Mouse (Mus musculus): Measurements from ENCODE around the gene Sorl1. TPM values are rescaled to one million over a fixed set of nuclear protein-coding genes. Genes with fewer than 3 reads are reported as not detected.

The Sorl1 gene
- total and polyA plus RNA-seq, 3 experiments, result 2.5 to 12.3 (median 6.3) TPM

DNA sequence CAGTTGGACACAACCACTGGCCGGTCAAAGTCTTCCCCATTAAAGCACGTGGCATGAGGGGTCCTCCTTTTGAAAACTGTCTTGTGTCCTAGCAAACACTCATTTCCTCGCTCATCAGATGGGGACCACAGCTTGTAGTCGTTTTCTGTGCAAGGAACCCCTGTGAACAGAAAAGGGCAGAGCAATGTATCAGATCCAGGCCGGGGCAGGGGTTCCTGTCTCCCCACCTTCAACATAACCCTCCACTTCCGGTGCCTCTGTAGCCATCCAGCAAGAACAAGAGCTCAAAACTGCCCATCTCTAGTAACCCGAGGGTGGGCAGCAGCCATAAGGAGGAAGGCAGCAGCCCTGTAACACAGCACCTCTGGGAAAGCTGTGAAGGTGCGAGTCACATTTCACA, 80.2 kb downstream of the Sorl1 start:
- dilution Hi-C loops (cut with MboI; ENCODE audit: extremely low pct_ligation_motif_present, extremely low pct_unique_long_range_greater_than_20kb, low sequenced_read_pairs) (no loop called here), in situ Hi-C loops (cut with MboI; ENCODE audit: low pct_ligation_motif_present, low pct_unique_long_range_greater_than_20kb, low sequenced_read_pairs) (no loop called here)
- Histone ChIP-seq H3K4me1 (ENCODE audit: control insufficient read depth in 1 of 2, insufficient read depth in 2 of 2) (peaks cover 0 to 9% of the 10 kb centered on the region in 2 experiments; a peak in 1 of 4 replicates), H3K9me3 (replicated peaks; ENCODE audit: low read length) (no peaks in the 10 kb centered on the region), H3K27ac (ENCODE audit: insufficient read depth, low read depth) (no peak overlapping the region), H3K9ac (ENCODE audit: insufficient read depth, low read depth) (no peak overlapping the region), H3K79me2 (replicated peaks; ENCODE audit: control insufficient read depth, extremely low read depth, insufficient read depth, poor library complexity, severe bottlenecking) (no peaks in the 10 kb centered on the region), H3K4me3 (replicated peaks in 1 of 3; ENCODE audit: low read depth in 2 of 3, low read length in 2 of 3, poor library complexity in 1 of 3) (no peak overlapping the region), H3K4me2 (ENCODE audit: insufficient read depth, low read depth, poor library complexity, severe bottlenecking) (no peak overlapping the region), H3K36me3 (replicated peaks in 1 of 2; ENCODE audit: control insufficient read depth in 1 of 2, insufficient read depth in 1 of 2, low read length in 1 of 2) (peaks cover 0 to 56% of the 10 kb centered on the region in 2 experiments), H3K27me3 (replicated peaks) (no peaks in the 10 kb centered on the region)
- no peak for DNase-seq (ENCODE audit: extremely low read depth)
- TF ChIP-seq JUND (conservative IDR thresholded peaks at IDR 0.05; ENCODE audit: low read depth, low read length) (no peak), BHLHE40 (IDR thresholded peaks at IDR 0.05; ENCODE audit: low read depth, low read length) (no peak), MYC (IDR thresholded peaks at IDR 0.05; ENCODE audit: low read depth, low read length) (no peak), E2F4 (IDR thresholded peaks at IDR 0.05; ENCODE audit: insufficient replicate concordance, low read depth, low read length) (no peak), ETS1 (conservative IDR thresholded peaks at IDR 0.05; ENCODE audit: low read depth, low read length) (no peak), USF2 (conservative IDR thresholded peaks at IDR 0.05; ENCODE audit: low read depth, low read length) (no peak), JUN (IDR thresholded peaks at IDR 0.05; ENCODE audit: insufficient read depth, low read depth, low read length) (no peak), HCFC1 (IDR thresholded peaks at IDR 0.05; ENCODE audit: low read depth, low read length) (no peak)

DNA sequence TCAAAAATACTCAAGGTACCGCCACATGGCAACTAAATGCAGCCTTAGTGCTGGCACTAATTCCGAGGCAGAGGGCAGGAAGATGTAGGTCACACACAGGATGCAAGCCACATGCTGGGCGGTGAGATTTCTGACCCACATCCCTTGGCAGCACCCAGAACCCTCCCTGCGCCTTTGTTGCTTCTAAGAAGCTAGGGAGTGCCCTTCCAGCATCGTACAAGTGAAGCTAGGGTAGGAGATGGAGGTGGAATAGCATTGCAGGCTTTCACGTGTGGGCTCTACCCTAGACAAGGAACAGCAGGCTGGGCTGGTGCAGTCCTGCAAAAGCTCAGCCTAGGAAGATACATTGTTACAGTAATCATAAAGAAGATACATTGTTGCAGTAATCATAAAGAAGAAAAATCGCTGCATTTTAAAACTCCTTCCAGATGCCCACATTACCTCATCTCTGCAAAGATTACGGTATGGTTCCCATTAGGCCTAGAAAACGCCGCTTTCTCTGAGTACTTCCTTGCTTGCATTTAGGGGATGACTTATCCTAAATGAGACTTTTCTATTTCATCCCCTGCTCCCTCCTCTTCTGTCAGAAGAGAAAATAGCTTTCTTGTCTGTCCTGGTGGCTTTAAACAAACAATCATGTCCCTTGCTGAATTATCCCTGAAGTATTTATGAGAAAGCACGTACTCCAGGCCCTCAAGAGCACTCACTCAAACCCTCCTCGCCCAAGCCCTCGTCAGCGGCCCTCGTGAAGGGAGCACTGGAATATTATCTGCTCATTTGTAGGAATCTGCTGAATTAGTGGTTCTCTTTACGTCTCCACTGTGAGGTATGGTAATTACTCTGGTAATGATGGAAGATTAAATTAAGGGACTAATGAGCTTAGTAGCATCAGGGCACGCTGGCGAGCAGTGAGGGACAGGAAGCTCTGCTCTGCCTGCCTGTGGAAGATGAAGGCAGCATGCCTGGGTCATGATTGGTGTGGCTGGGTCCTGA, 84.8 kb downstream of the Sorl1 start:
- Histone ChIP-seq H3K36me3 (replicated peaks in 1 of 2; ENCODE audit: control insufficient read depth in 1 of 2, insufficient read depth in 1 of 2, low read length in 1 of 2) (peaks cover 0 to 61% of the 10 kb centered on the region in 2 experiments), H3K4me2 (ENCODE audit: insufficient read depth, low read depth, poor library complexity, severe bottlenecking) (no peak overlapping the region), H3K27ac (ENCODE audit: insufficient read depth, low read depth) (no peak overlapping the region), H3K9me3 (replicated peaks; ENCODE audit: low read length) (no peaks in the 10 kb centered on the region), H3K4me3 (replicated peaks in 1 of 3; ENCODE audit: low read depth in 2 of 3, low read length in 2 of 3, poor library complexity in 1 of 3) (no peak overlapping the region), H3K27me3 (replicated peaks) (no peaks in the 10 kb centered on the region), H3K79me2 (replicated peaks; ENCODE audit: control insufficient read depth, extremely low read depth, insufficient read depth, poor library complexity, severe bottlenecking) (no peaks in the 10 kb centered on the region), H3K4me1 (ENCODE audit: control insufficient read depth in 1 of 2, insufficient read depth in 2 of 2) (peaks cover 0 to 9% of the 10 kb centered on the region in 2 experiments; a peak in 1 of 4 replicates), H3K9ac (ENCODE audit: insufficient read depth, low read depth) (no peak overlapping the region)
- TF ChIP-seq NRF1 (IDR thresholded peaks at IDR 0.05; ENCODE audit: low read depth, low read length), result no peak
- no peak for TF ChIP-seq ZMIZ1 (IDR thresholded peaks at IDR 0.05; ENCODE audit: low read depth, low read length)
- TF ChIP-seq ELF1 (IDR thresholded peaks at IDR 0.05; ENCODE audit: low read depth, low read length), result no peak
- no peak for TF ChIP-seq MAFK (IDR thresholded peaks at IDR 0.05; ENCODE audit: insufficient replicate concordance, low read length)
- TF ChIP-seq EP300 (IDR thresholded peaks at IDR 0.05; ENCODE audit: low read length), result no peak
- no peak for TF ChIP-seq USF2 (conservative IDR thresholded peaks at IDR 0.05; ENCODE audit: low read depth, low read length)
- TF ChIP-seq RAD21 (IDR thresholded peaks at IDR 0.05; ENCODE audit: low read depth, low read length), result no peak
- no peak for TF ChIP-seq IRF4 (IDR thresholded peaks at IDR 0.05; ENCODE audit: low read depth, low read length)
- no peak for TF ChIP-seq E2F4 (IDR thresholded peaks at IDR 0.05; ENCODE audit: insufficient replicate concordance, low read depth, low read length)
- TF ChIP-seq MAZ (IDR thresholded peaks at IDR 0.05; ENCODE audit: low read depth, low read length), result no peak
- no peak for TF ChIP-seq BHLHE40 (IDR thresholded peaks at IDR 0.05; ENCODE audit: low read depth, low read length)
- TF ChIP-seq POLR2AphosphoS2 (IDR thresholded peaks at IDR 0.05; ENCODE audit: low read depth, low read length), result no peak
- no peak for TF ChIP-seq SMC3 (IDR thresholded peaks at IDR 0.05; ENCODE audit: low read depth, low read length)
- TF ChIP-seq KAT2A (IDR thresholded peaks at IDR 0.05; ENCODE audit: insufficient replicate concordance, low read length), result no peak
- no peak for TF ChIP-seq UBTF (IDR thresholded peaks at IDR 0.05; ENCODE audit: low read depth, low read length)
- no peak for TF ChIP-seq TBP (conservative IDR thresholded peaks at IDR 0.05; ENCODE audit: low read depth, low read length)
- dilution Hi-C loops (cut with MboI; ENCODE audit: extremely low pct_ligation_motif_present, extremely low pct_unique_long_range_greater_than_20kb, low sequenced_read_pairs) (no loop called here), in situ Hi-C loops (cut with MboI; ENCODE audit: low pct_ligation_motif_present, low pct_unique_long_range_greater_than_20kb, low sequenced_read_pairs) (no loop called here)
- DNase-seq (ENCODE audit: extremely low read depth), result no peak

Measured in CH12.LX (cell line).